In genomic region chr6:127122221-127122806, GRCm38 (mm10) we compare ENCODE assay signal across 13 mouse cellular contexts. TPM values are rescaled to one million over a fixed set of nuclear protein-coding genes. Genes with fewer than 3 reads are reported as not detected.
DNase-seq lines count a peak whose midpoint lies in the region; ATAC-seq and TF ChIP-seq lines count a peak whose summit lies in the region.
"Had no signal": no experiment of that assay in that cellular context is flagged by ENCODE, and none has a peak within 500 bp of the region (broad histone marks: within the 10 kb centered on the region; RNA-seq: fewer than 3 reads in every experiment).

No protein-coding gene starts in this region.

- H3K36me3 ChIP-seq in E14TG2a.4 (ENCODE audit: insufficient read depth, low read length) = peaks cover 6% of the 10 kb centered on the region
- H3K36me3 ChIP-seq: liver, embryonic 15.5 days; neural tube, embryonic 13.5 days had no signal

- no peak overlapping the region for H3K4me3 ChIP-seq in E14TG2a.4 (replicated peaks; ENCODE audit: low read length)
- H3K4me3 ChIP-seq: liver, embryonic 15.5 days; neural tube, embryonic 13.5 days had no signal

- DNase-seq in adrenal gland, adult 2 months = peak; percentile 77
- no peak for DNase-seq in adrenal gland, postnatal 4 days (ENCODE audit: low spot score in 2 of 2)
- DNase-seq in left cerebral cortex, postnatal 4 days = peak; percentile 38
- DNase-seq in left cerebral cortex, postnatal 25 days (ENCODE audit: low spot score in 2 of 2) = no peak
- no peak for DNase-seq in frontal cortex, postnatal 10 days (ENCODE audit: low spot score in 2 of 2)
- no peak for DNase-seq in thymus, postnatal 0 days (ENCODE audit: low spot score)
- DNase-seq: B cell, adult 2 months; thymus, adult 18-20 months had no signal

- peaks cover 35% of the 10 kb centered on the region for H3K27me3 ChIP-seq in E14TG2a.4 (ENCODE audit: insufficient read depth, low read length)
- H3K27me3 ChIP-seq: liver, embryonic 15.5 days; neural tube, embryonic 13.5 days had no signal

- peak; percentile 87 for ATAC-seq in granulocyte monocyte progenitor cell, adult 5-6 weeks (replicated peaks; ENCODE audit: poor library complexity, severe bottlenecking)

- intact Hi-C loops in left cerebral cortex, postnatal 4 days (cut with DNase I) = no loop called here
- intact Hi-C loops in left cerebral cortex, postnatal 25 days (cut with DNase I) = no loop called here

- H3K4me1 ChIP-seq in E14TG2a.4 (replicated peaks; ENCODE audit: low read depth, low read length) = peaks cover 6% of the 10 kb centered on the region
- H3K4me1 ChIP-seq: liver, embryonic 15.5 days; neural tube, embryonic 13.5 days had no signal

- no peaks in the 10 kb centered on the region for H3K9me3 ChIP-seq in E14TG2a.4 (ENCODE audit: low read length)
- H3K9me3 ChIP-seq: liver, embryonic 15.5 days; neural tube, embryonic 13.5 days had no signal

- peak; percentile 90 for TF ChIP-seq CTCF in E14TG2a.4 (conservative IDR thresholded peaks at IDR 0.05; ENCODE audit: low read length)

RNA-seq across cellular contexts. Expression of gene Tigar, which starts 13.0 kb away (rescaled TPM):
- 10 to 100 TPM; 13.2 to 21.9 TPM for total RNA-seq in adrenal gland, adult 2 months (2021)
- 2.2 and 3.0 TPM in 2 replicates for polyA plus RNA-seq in adrenal gland, adult 2 months (2012; rRNA removed)
- 10 to 100 TPM; 13.5 to 13.7 TPM for total RNA-seq in adrenal gland, postnatal 4 days (2021)
- total RNA-seq in left cerebral cortex, postnatal 4 days (2021) = 10 to 100 TPM; 16.4 to 18.6 TPM
- total RNA-seq in left cerebral cortex, postnatal 25 days (2021) = 10 to 100 TPM; 23.6 to 25.9 TPM
- 10.7 and 11.6 TPM in 2 replicates for total RNA-seq in granulocyte monocyte progenitor cell, adult 5-6 weeks (2014; fragmentation: Nextera tagmentation)
- 12.8 and 18.5 TPM in 2 replicates for total RNA-seq in granulocyte monocyte progenitor cell, adult 5-6 weeks (2017)
- polyA plus RNA-seq in thymus, postnatal 0 days (2015; fragmentation: Nextera tagmentation; extraction: Ambion mirVana) = 3.0 and 3.2 TPM in 2 replicates

RNA-seq across cellular contexts. Expression of gene Ccnd2, which starts 29.7 kb away (rescaled TPM):
- 100 to 1,000 TPM; 481 to 519 TPM for total RNA-seq in adrenal gland, adult 2 months (2021)
- 76.2 and 127 TPM in 2 replicates for polyA plus RNA-seq in adrenal gland, adult 2 months (2012; rRNA removed)
- 100 to 1,000 TPM; 267 to 278 TPM for total RNA-seq in adrenal gland, postnatal 4 days (2021)
- 100 to 1,000 TPM; 139 to 147 TPM for total RNA-seq in left cerebral cortex, postnatal 4 days (2021)
- total RNA-seq in left cerebral cortex, postnatal 25 days (2021) = 10 to 100 TPM; 97.7 to 97.9 TPM
- 125 and 390 TPM in 2 replicates for total RNA-seq in granulocyte monocyte progenitor cell, adult 5-6 weeks (2014; fragmentation: Nextera tagmentation)
- total RNA-seq in granulocyte monocyte progenitor cell, adult 5-6 weeks (2017) = 51.6 and 54.8 TPM in 2 replicates
- 279 and 280 TPM in 2 replicates for polyA plus RNA-seq in thymus, postnatal 0 days (2015; fragmentation: Nextera tagmentation; extraction: Ambion mirVana)

RNA-seq across cellular contexts. Expression of gene Fgf23, which starts 49.6 kb away (rescaled TPM):
- total RNA-seq in adrenal gland, adult 2 months (2021) = not detected
- not detected in 2 replicates for polyA plus RNA-seq in adrenal gland, adult 2 months (2012; rRNA removed)
- not detected for total RNA-seq in adrenal gland, postnatal 4 days (2021)
- total RNA-seq in left cerebral cortex, postnatal 4 days (2021) = under 1 TPM; 0.38 to 0.54 TPM
- total RNA-seq in left cerebral cortex, postnatal 25 days (2021) = under 1 TPM; 0.32 to 0.71 TPM
- not detected in 2 replicates for total RNA-seq in granulocyte monocyte progenitor cell, adult 5-6 weeks (2014; fragmentation: Nextera tagmentation)
- not detected in 2 replicates for total RNA-seq in granulocyte monocyte progenitor cell, adult 5-6 weeks (2017)
- 0.12 and 0.20 TPM in 2 replicates for polyA plus RNA-seq in thymus, postnatal 0 days (2015; fragmentation: Nextera tagmentation; extraction: Ambion mirVana)
- polyA plus RNA-seq: kidney, embryonic 14.5 days; liver, embryonic 15.5 days; neural tube, embryonic 13.5 days had no signal

Comparison
In these comparisons a context has a peak if more than half of its experiments do, and no peak if none do; other contexts are left out.
1. DNase-seq: peak in adrenal gland, adult 2 months (single experiment) and left cerebral cortex, postnatal 4 days (single experiment); none in adrenal gland, postnatal 4 days (0 of 2), left cerebral cortex, postnatal 25 days (0 of 2), frontal cortex, postnatal 10 days (0 of 2) and thymus, postnatal 0 days (single experiment).